In genomic region chr4:97618668-97619373, GRCm38 (mm10) we compare ENCODE assay signal across 9 mouse cellular contexts.
DNase-seq lines count a peak whose midpoint lies in the region; ATAC-seq lines count a peak whose summit lies in the region.
"Had no signal": no experiment of that assay in that cellular context is flagged by ENCODE, and none has a peak within 500 bp of the region (broad histone marks: within the 10 kb centered on the region; RNA-seq: fewer than 3 reads in every experiment).

No protein-coding gene starts in this region.

- H3K36me3 ChIP-seq in forebrain, embryonic 16.5 days (ENCODE audit: control insufficient read depth, insufficient read depth) = no peaks in the 10 kb centered on the region
- H3K36me3 ChIP-seq: stomach, embryonic 15.5 days had no signal

- WGBS in forebrain, embryonic 16.5 days = 24% methylated on average over 15 of the region's 15 CpGs

- no peak overlapping the region; the same call in 1 of the 2 replicates for H3K4me3 ChIP-seq in forebrain, embryonic 16.5 days (replicated peaks; ENCODE audit: low read length)
- H3K4me3 ChIP-seq: stomach, embryonic 15.5 days had no signal

- peak overlapping the region; percentile 30 for H3K4me2 ChIP-seq in forebrain, embryonic 16.5 days (ENCODE audit: low read length)
- H3K4me2 ChIP-seq: stomach, embryonic 15.5 days had no signal

- peak; percentile 2 to 19 for DNase-seq in adrenal gland, postnatal 36 days
- DNase-seq in adrenal gland, adult 8-10 months = no peak
- DNase-seq in CD4-positive, CD25-positive, alpha-beta regulatory T cell, adult 2 months (ENCODE audit: low read depth, low spot score) = peak; percentile 5
- DNase-seq in heart, postnatal 36 days = peak; percentile 40 to 46
- peak; percentile 66 to 81 for DNase-seq in left cerebral cortex, postnatal 25 days (ENCODE audit: low spot score in 2 of 2)
- peak; percentile 79 for DNase-seq in right cerebral cortex, adult 18-20 months
- DNase-seq in urinary bladder, postnatal 10 days (ENCODE audit: low spot score) = no peak

- peak overlapping the region; percentile 43; the same call in 1 of the 2 replicates for H3K9ac ChIP-seq in forebrain, embryonic 16.5 days (replicated peaks; ENCODE audit: low read depth, low read length)
- H3K9ac ChIP-seq: stomach, embryonic 15.5 days had no signal

- intact Hi-C loops in heart, postnatal 36 days (cut with DNase I) = no loop called here
- intact Hi-C loops in left cerebral cortex, postnatal 25 days (cut with DNase I) = no loop called here

- H3K4me1 ChIP-seq in forebrain, embryonic 16.5 days (replicated peaks; ENCODE audit: control insufficient read depth, insufficient read depth, low read length) = peaks cover 10% of the 10 kb centered on the region
- H3K4me1 ChIP-seq: stomach, embryonic 15.5 days had no signal

- H3K9me3 ChIP-seq in forebrain, embryonic 16.5 days (ENCODE audit: control insufficient read depth, low read length) = no peaks in the 10 kb centered on the region
- H3K9me3 ChIP-seq: stomach, embryonic 15.5 days had no signal

- H3K27me3 ChIP-seq in forebrain, embryonic 16.5 days (replicated peaks; ENCODE audit: control insufficient read depth, insufficient read depth, low read length) = no peaks in the 10 kb centered on the region
- H3K27me3 ChIP-seq: stomach, embryonic 15.5 days had no signal

- peak overlapping the region; percentile 86 for H3K27ac ChIP-seq in forebrain, embryonic 16.5 days (ENCODE audit: low read length)
- H3K27ac ChIP-seq: stomach, embryonic 15.5 days had no signal

- peak; percentile 86 for ATAC-seq in forebrain, embryonic 16.5 days

Comparison
In these comparisons a context has a peak if more than half of its experiments do, and no peak if none do; other contexts are left out.
1. DNase-seq: peak in adrenal gland, postnatal 36 days (2 of 2), CD4-positive, CD25-positive, alpha-beta regulatory T cell, adult 2 months (single experiment), heart, postnatal 36 days (2 of 2), left cerebral cortex, postnatal 25 days (2 of 2) and right cerebral cortex, adult 18-20 months (single experiment); none in adrenal gland, adult 8-10 months (single experiment) and urinary bladder, postnatal 10 days (single experiment).